Mouse (Mus musculus) E14TG2a.4 (cell line): ENCODE measurements around the gene Nfe2l2.
A peak's percentile ranks its signal among the peaks of the same experiment; 100 is the strongest.

Experiments used
- H3K27me3 ChIP-seq: 2 replicates; pipeline ENCODE4 v1.6.1; 2014; ENCODE audit warnings: low read length, control low read depth; ENCODE audit not compliant: insufficient read depth
- H3K36me3 ChIP-seq: 2 replicates; pipeline ENCODE4 v1.6.1; 2014; ENCODE audit warnings: low read length, control low read depth; ENCODE audit not compliant: insufficient read depth
- H3K4me1 ChIP-seq: replicated peaks from 2 replicates; pipeline ENCODE4 v1.6.1; 2014; ENCODE audit warnings: low read depth, low read length, control low read depth
- H3K4me3 ChIP-seq: replicated peaks from 2 replicates; pipeline ENCODE4 v1.5.1; 2014; ENCODE audit warnings: mild to moderate bottlenecking, low read length
- H3K9me3 ChIP-seq: 2 replicates; pipeline ENCODE4 v1.6.1; 2014; ENCODE audit warnings: low read length, control low read depth
- CTCF ChIP-seq: conservative IDR thresholded peaks from 2 replicates; pipeline ENCODE4 v1.5.1; 2014; ENCODE audit warnings: low read length
- NANOG ChIP-seq: IDR thresholded peaks from 2 replicates; pipeline ENCODE4 v1.6.1; 2014; ENCODE audit warnings: borderline replicate concordance, low read length, mixed read lengths
- POU5F1 ChIP-seq: IDR thresholded peaks from 2 replicates; pipeline ENCODE4 v1.6.1; 2014; ENCODE audit warnings: low read length, borderline replicate concordance

Gene Nfe2l2

GRCm38 (mm10) chr2:75685458-75685861 is 19.0 kb downstream of the Nfe2l2 start:
- Histone ChIP-seq H3K4me3 (peak overlapping the region; percentile 18), H3K36me3 (peaks cover 30% of the 10 kb centered on the region), H3K27me3 (no peaks in the 10 kb centered on the region), H3K9me3 (no peaks in the 10 kb centered on the region), H3K4me1 (peaks cover 87% of the 10 kb centered on the region)
- TF ChIP-seq POU5F1 (no peak), CTCF (no peak), NANOG (no peak)

- Histone ChIP-seq H3K4me1 (peaks cover 89% of the 10 kb centered on the region), H3K9me3 (no peaks in the 10 kb centered on the region), H3K36me3 (peaks cover 26% of the 10 kb centered on the region), H3K4me3 (peak overlapping the region; percentile 58), H3K27me3 (no peaks in the 10 kb centered on the region)
- TF ChIP-seq CTCF (no peak), POU5F1 (no peak), NANOG (no peak)
Observed at GRCm38 (mm10) chr2:75684526-75684925, 19.9 kb downstream of the Nfe2l2 start.

GRCm38 (mm10) chr2:75682978-75683709 is 21.3 kb downstream of the Nfe2l2 start:
- peaks cover 26% of the 10 kb centered on the region for H3K36me3 ChIP-seq
- no peaks in the 10 kb centered on the region for H3K27me3 ChIP-seq
- no peaks in the 10 kb centered on the region for H3K9me3 ChIP-seq
- H3K4me1 ChIP-seq: peaks cover 79% of the 10 kb centered on the region
- peak; percentile 67 for TF ChIP-seq NANOG
- TF ChIP-seq CTCF: no peak
- no peak for TF ChIP-seq POU5F1
- H3K4me3 ChIP-seq: peak overlapping the region; percentile 58

GRCm38 (mm10) chr2:75681439-75681838 is 23.0 kb downstream of the Nfe2l2 start:
- peaks cover 34% of the 10 kb centered on the region for H3K36me3 ChIP-seq
- peak overlapping the region; percentile 35 for H3K4me3 ChIP-seq
- no peaks in the 10 kb centered on the region for H3K9me3 ChIP-seq
- H3K27me3 ChIP-seq: no peaks in the 10 kb centered on the region
- H3K4me1 ChIP-seq: peaks cover 66% of the 10 kb centered on the region
- no peak for TF ChIP-seq POU5F1
- TF ChIP-seq CTCF: no peak
- no peak for TF ChIP-seq NANOG

- peaks cover 59% of the 10 kb centered on the region for H3K4me1 ChIP-seq
- no peaks in the 10 kb centered on the region for H3K9me3 ChIP-seq
- H3K27me3 ChIP-seq: no peaks in the 10 kb centered on the region
- peaks cover 47% of the 10 kb centered on the region for H3K36me3 ChIP-seq
- no peak for TF ChIP-seq CTCF
- TF ChIP-seq POU5F1: no peak
- no peak for TF ChIP-seq NANOG
- H3K4me3 ChIP-seq: no peak overlapping the region
Observed at GRCm38 (mm10) chr2:75679947-75680346, 24.5 kb downstream of the Nfe2l2 start.

- peaks cover 55% of the 10 kb centered on the region for H3K4me1 ChIP-seq
- no peaks in the 10 kb centered on the region for H3K9me3 ChIP-seq
- TF ChIP-seq CTCF (no peak), POU5F1 (no peak), NANOG (no peak)
- no peak overlapping the region for H3K4me3 ChIP-seq
- peaks cover 54% of the 10 kb centered on the region for H3K36me3 ChIP-seq
- no peaks in the 10 kb centered on the region for H3K27me3 ChIP-seq
Observed at GRCm38 (mm10) chr2:75676567-75676966, 27.9 kb downstream of the Nfe2l2 start.

GRCm38 (mm10) chr2:75672561-75672960 is 31.9 kb downstream of the Nfe2l2 start:
- H3K4me3 ChIP-seq: no peak overlapping the region
- peaks cover 33% of the 10 kb centered on the region for H3K4me1 ChIP-seq
- peaks cover 31% of the 10 kb centered on the region for H3K36me3 ChIP-seq
- no peak for TF ChIP-seq NANOG
- TF ChIP-seq POU5F1: no peak
- no peak for TF ChIP-seq CTCF
- no peaks in the 10 kb centered on the region for H3K27me3 ChIP-seq
- no peaks in the 10 kb centered on the region for H3K9me3 ChIP-seq

- no peaks in the 10 kb centered on the region for H3K27me3 ChIP-seq
- no peak overlapping the region for H3K4me3 ChIP-seq
- peaks cover 20% of the 10 kb centered on the region for H3K36me3 ChIP-seq
- H3K4me1 ChIP-seq: peaks cover 27% of the 10 kb centered on the region
- TF ChIP-seq NANOG (no peak), CTCF (no peak), POU5F1 (no peak)
- H3K9me3 ChIP-seq: no peaks in the 10 kb centered on the region
Observed at GRCm38 (mm10) chr2:75671337-75671660, 33.1 kb downstream of the Nfe2l2 start.
